7 mouse cellular contexts compared by ENCODE assay signal in the genomic region with DNA sequence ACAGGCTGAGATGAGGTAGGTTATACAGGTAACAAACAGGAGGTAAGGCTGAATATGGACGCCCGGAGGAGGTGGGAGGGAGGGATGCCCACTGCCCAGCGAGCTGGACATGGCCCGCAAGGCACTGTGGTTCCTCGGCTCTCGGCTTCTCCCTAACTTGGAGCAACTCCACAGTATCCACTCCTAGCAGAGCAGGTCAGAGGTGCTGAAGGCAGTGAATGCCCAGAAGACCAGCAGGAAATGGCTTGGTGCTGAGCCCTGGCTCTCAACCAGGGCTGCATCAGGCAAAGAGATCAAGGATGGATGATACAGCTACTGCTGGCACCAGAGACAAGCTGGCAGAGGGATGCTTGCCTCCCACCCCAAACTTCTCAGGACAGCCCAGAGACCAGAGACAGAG. TPM values are rescaled to one million over a fixed set of nuclear protein-coding genes. Genes with fewer than 3 reads are reported as not detected.
A peak's percentile ranks its signal among the peaks of the same experiment; 100 is the strongest.
DNase-seq lines count a peak whose midpoint lies in the region; ATAC-seq lines count a peak whose summit lies in the region.

No protein-coding gene starts in this region.

- intact Hi-C loops in left cerebral cortex, postnatal 10 days (cut with DNase I) = no loop called here

- no peaks in the 10 kb centered on the region for H3K9me3 ChIP-seq in embryonic facial prominence, embryonic 14.5 days (ENCODE audit: control insufficient read depth, low read length)
- H3K9me3 ChIP-seq in hindbrain, embryonic 11.5 days (ENCODE audit: control insufficient read depth, low read length) = no peaks in the 10 kb centered on the region

- H3K4me1 ChIP-seq in embryonic facial prominence, embryonic 14.5 days (ENCODE audit: control insufficient read depth, insufficient read depth, low read length) = peaks cover 30% of the 10 kb centered on the region
- peaks cover 16% of the 10 kb centered on the region for H3K4me1 ChIP-seq in hindbrain, embryonic 11.5 days (replicated peaks; ENCODE audit: control insufficient read depth, insufficient read depth, low read length)

- H3K9ac ChIP-seq in embryonic facial prominence, embryonic 14.5 days (ENCODE audit: low read depth, low read length) = no peak overlapping the region
- H3K9ac ChIP-seq in hindbrain, embryonic 11.5 days (ENCODE audit: low read depth, low read length) = no peak overlapping the region

- H3K27ac ChIP-seq in embryonic facial prominence, embryonic 14.5 days (replicated peaks; ENCODE audit: low read depth, low read length) = peak overlapping the region; percentile 57
- no peak overlapping the region for H3K27ac ChIP-seq in hindbrain, embryonic 11.5 days (ENCODE audit: low read depth, low read length)

- DNase-seq in kidney, adult 9 months = peak; percentile 44
- DNase-seq in kidney, postnatal 25 days = no peak
- DNase-seq in embryonic facial prominence, embryonic 14.5 days (ENCODE audit: low spot score) = no peak
- no peak for DNase-seq in hindbrain, embryonic 11.5 days (ENCODE audit: low spot score)
- DNase-seq in lung, postnatal 4 days = peak; percentile 18 to 43
- no peak for DNase-seq in left cerebral cortex, postnatal 10 days (ENCODE audit: extremely low spot score in 1 of 2, low spot score in 2 of 2)
- no peak for DNase-seq in thymus, postnatal 14 days

- no peak for ATAC-seq in embryonic facial prominence, embryonic 14.5 days (ENCODE audit: low read depth)
- no peak for ATAC-seq in hindbrain, embryonic 11.5 days (ENCODE audit: low FRiP score)

- H3K4me2 ChIP-seq in embryonic facial prominence, embryonic 14.5 days (ENCODE audit: low read depth, low read length) = 0 out of 2 replicates have a peak overlapping the region, but pooled peaks have one; percentile 25
- peak overlapping the region; percentile 14; the same call in 1 of the 2 replicates for H3K4me2 ChIP-seq in hindbrain, embryonic 11.5 days (replicated peaks; ENCODE audit: low read depth, low read length)

- H3K27me3 ChIP-seq in embryonic facial prominence, embryonic 14.5 days (replicated peaks; ENCODE audit: control insufficient read depth, insufficient read depth, low read length) = no peaks in the 10 kb centered on the region
- H3K27me3 ChIP-seq in hindbrain, embryonic 11.5 days (ENCODE audit: control insufficient read depth, insufficient read depth, low read length) = no peaks in the 10 kb centered on the region

- H3K4me3 ChIP-seq in embryonic facial prominence, embryonic 14.5 days (ENCODE audit: low read depth, low read length) = no peak overlapping the region
- H3K4me3 ChIP-seq in hindbrain, embryonic 11.5 days (ENCODE audit: low read depth, low read length) = no peak overlapping the region

- WGBS in embryonic facial prominence, embryonic 14.5 days = 80% methylated on average over 6 of the region's 6 CpGs
- WGBS in hindbrain, embryonic 11.5 days = 84% methylated on average over 6 of the region's 6 CpGs

- no peaks in the 10 kb centered on the region for H3K36me3 ChIP-seq in embryonic facial prominence, embryonic 14.5 days (ENCODE audit: control insufficient read depth, insufficient read depth, low read length)
- no peaks in the 10 kb centered on the region for H3K36me3 ChIP-seq in hindbrain, embryonic 11.5 days (ENCODE audit: control insufficient read depth, insufficient read depth, low read length)

RNA-seq across cellular contexts. Expression of gene Piezo1, which starts 26.6 kb away (rescaled TPM):
- 18.7 and 22.7 TPM in 2 replicates for polyA plus RNA-seq in embryonic facial prominence, embryonic 14.5 days (2014; fragmentation: Nextera tagmentation; extraction: Ambion mirVana)
- polyA plus RNA-seq in hindbrain, embryonic 11.5 days (2014; fragmentation: Nextera tagmentation; extraction: Ambion mirVana) = 5.2 and 5.3 TPM in 2 replicates
- 10 to 100 TPM; 15.0 to 17.9 TPM for total RNA-seq in left cerebral cortex, postnatal 10 days (2021)

RNA-seq across cellular contexts. Expression of gene Cdt1, which starts 43.3 kb away (rescaled TPM):
- 32.9 and 33.7 TPM in 2 replicates for polyA plus RNA-seq in embryonic facial prominence, embryonic 14.5 days (2014; fragmentation: Nextera tagmentation; extraction: Ambion mirVana)
- polyA plus RNA-seq in hindbrain, embryonic 11.5 days (2014; fragmentation: Nextera tagmentation; extraction: Ambion mirVana) = 19.8 and 21.3 TPM in 2 replicates
- total RNA-seq in left cerebral cortex, postnatal 10 days (2021) = 1 to 10 TPM; 3.9 to 4.2 TPM

RNA-seq across cellular contexts. Expression of gene Ctu2, which starts 48.6 kb away (rescaled TPM):
- polyA plus RNA-seq in embryonic facial prominence, embryonic 14.5 days (2014; fragmentation: Nextera tagmentation; extraction: Ambion mirVana) = 49.0 and 49.2 TPM in 2 replicates
- 65.6 and 67.5 TPM in 2 replicates for polyA plus RNA-seq in hindbrain, embryonic 11.5 days (2014; fragmentation: Nextera tagmentation; extraction: Ambion mirVana)
- total RNA-seq in left cerebral cortex, postnatal 10 days (2021) = 10 to 100 TPM; 35.5 to 38.0 TPM

RNA-seq across cellular contexts. Expression of gene Rnf166, which starts 48.6 kb away (rescaled TPM):
- polyA plus RNA-seq in embryonic facial prominence, embryonic 14.5 days (2014; fragmentation: Nextera tagmentation; extraction: Ambion mirVana) = 40.0 and 40.1 TPM in 2 replicates
- 24.2 and 27.6 TPM in 2 replicates for polyA plus RNA-seq in hindbrain, embryonic 11.5 days (2014; fragmentation: Nextera tagmentation; extraction: Ambion mirVana)
- total RNA-seq in left cerebral cortex, postnatal 10 days (2021) = 10 to 100 TPM; 14.2 to 16.3 TPM

RNA-seq across cellular contexts. Expression of gene Aprt, which starts 52.2 kb away (rescaled TPM):
- polyA plus RNA-seq in embryonic facial prominence, embryonic 14.5 days (2014; fragmentation: Nextera tagmentation; extraction: Ambion mirVana) = 291 and 314 TPM in 2 replicates
- 194 and 206 TPM in 2 replicates for polyA plus RNA-seq in hindbrain, embryonic 11.5 days (2014; fragmentation: Nextera tagmentation; extraction: Ambion mirVana)
- 10 to 100 TPM; 80.3 to 89.9 TPM for total RNA-seq in left cerebral cortex, postnatal 10 days (2021)

Comparison
In these comparisons a context has a peak if more than half of its experiments do, and no peak if none do; other contexts are left out.
1. DNase-seq: peak in kidney, adult 9 months (single experiment) and lung, postnatal 4 days (2 of 2); none in kidney, postnatal 25 days (0 of 2), embryonic facial prominence, embryonic 14.5 days (single experiment), hindbrain, embryonic 11.5 days (single experiment), left cerebral cortex, postnatal 10 days (0 of 2) and thymus, postnatal 14 days (single experiment).